Mouse (Mus musculus) hindbrain, embryonic 14.5 days (tissue): Measurements from ENCODE around the gene Gramd1c. TPM values are rescaled to one million over a fixed set of nuclear protein-coding genes. Genes with fewer than 3 reads are reported as not detected.

ENCODE experiments used
- ATAC-seq: fragments of 200-750 bp; cut with Nextera tagmentation; 2 replicates; pipeline ENCODE4 v1.8.0; 2017; ENCODE audit warnings: moderate number of reproducible peaks, mild to moderate bottlenecking, moderate TSS enrichment, moderate library complexity; ENCODE audit not compliant: low FRiP score
- DNase-seq: peaks from one replicate; pipeline ENCODE4 v3.0.0-alpha.2; 2015; ENCODE audit warnings: low spot score
- H3K27ac ChIP-seq: fragments of 300-500 bp; sonication (generic); 2 replicates; pipeline ENCODE4 v1.5.1; 2014; ENCODE audit warnings: mild to moderate bottlenecking, moderate library complexity
- H3K27me3 ChIP-seq: fragments of 300-500 bp; sonication (generic); 2 replicates; pipeline ENCODE4 v1.6.1; 2014; ENCODE audit warnings: mild to moderate bottlenecking, low read length, mixed read lengths; ENCODE audit not compliant: control insufficient read depth, insufficient read depth
- H3K36me3 ChIP-seq: fragments of 300-500 bp; sonication (generic); replicated peaks from 2 replicates; pipeline ENCODE4 v1.6.1; 2014; ENCODE audit not compliant: control insufficient read depth, insufficient read depth
- H3K4me1 ChIP-seq: fragments of 300-500 bp; sonication (generic); replicated peaks from 2 replicates; pipeline ENCODE4 v1.6.1; 2014; ENCODE audit warnings: antibody characterized with exemption, low read length, mixed read lengths; ENCODE audit not compliant: control insufficient read depth, insufficient read depth
- H3K4me2 ChIP-seq: fragments of 300-500 bp; sonication (generic); replicated peaks from 2 replicates; pipeline ENCODE4 v1.6.1; 2014; ENCODE audit warnings: mild to moderate bottlenecking, moderate library complexity
- H3K4me3 ChIP-seq: fragments of 300-500 bp; sonication (generic); replicated peaks from 2 replicates; pipeline ENCODE4 v1.5.1; 2014; ENCODE audit warnings: mild to moderate bottlenecking, low read length
- H3K9ac ChIP-seq: fragments of 300-500 bp; sonication (generic); 2 replicates; pipeline ENCODE4 v1.6.1; 2014
- H3K9me3 ChIP-seq: fragments of 300-500 bp; sonication (generic); 2 replicates; pipeline ENCODE4 v1.6.1; 2016; ENCODE audit warnings: low read length; ENCODE audit not compliant: control insufficient read depth
- WGBS: fragments of 180-500 bp; shearing (Covaris S2); extraction: QIAGEN DNeasy Blood & Tissue Kit; methylation state at CpG from one replicate; pipeline ENCODE4 v1.1.7; 2014; 5-methylcytosine and 5-hydroxymethylcytosine counted together
- polyA plus RNA-seq: library from polyadenylated mRNA; unstranded; fragments of >200 nt; fragmentation: Nextera tagmentation; extraction: Ambion mirVana; gene quantifications from 2 replicates; pipeline ENCODE4 v1.2.1, GENCODE M21; 2014

Gene Gramd1c
- polyA plus RNA-seq, 1 experiment from 2014 or later: 2.5 TPM

GRCm38 (mm10) chr16:43999541-43999940 lies 63.6 kb downstream of the Gramd1c start:
- Histone ChIP-seq H3K4me2 (no peak overlapping the region), H3K9me3 (no peaks in the 10 kb centered on the region), H3K27me3 (no peaks in the 10 kb centered on the region), H3K27ac (no peak overlapping the region), H3K4me1 (no peaks in the 10 kb centered on the region), H3K36me3 (no peaks in the 10 kb centered on the region), H3K9ac (no peak overlapping the region), H3K4me3 (no peak overlapping the region)
- ATAC-seq (no peak), DNase-seq (no peak)
- 84% methylated on average over 5 of the region's 5 CpGs for WGBS

GRCm38 (mm10) chr16:43999111-43999510 lies 64.0 kb downstream of the Gramd1c start:
- ATAC-seq: no peak
- Histone ChIP-seq H3K9ac (no peak overlapping the region), H3K9me3 (no peaks in the 10 kb centered on the region), H3K36me3 (no peaks in the 10 kb centered on the region), H3K4me2 (no peak overlapping the region), H3K27ac (no peak overlapping the region), H3K27me3 (no peaks in the 10 kb centered on the region), H3K4me1 (no peaks in the 10 kb centered on the region), H3K4me3 (no peak overlapping the region)
- 83% methylated on average over 8 of the region's 8 CpGs for WGBS
- no peak for DNase-seq

- H3K27me3 ChIP-seq: no peaks in the 10 kb centered on the region
- no peak overlapping the region for H3K9ac ChIP-seq
- no peak for ATAC-seq
- H3K4me2 ChIP-seq: no peak overlapping the region
- H3K4me3 ChIP-seq: no peak overlapping the region
- H3K4me1 ChIP-seq: no peaks in the 10 kb centered on the region
- H3K36me3 ChIP-seq: no peaks in the 10 kb centered on the region
- H3K27ac ChIP-seq: no peak overlapping the region
- H3K9me3 ChIP-seq: no peaks in the 10 kb centered on the region
- no peak for DNase-seq
- WGBS: 82% methylated on average over 3 of the region's 3 CpGs
Observed at GRCm38 (mm10) chr16:43994623-43995022, 68.5 kb downstream of the Gramd1c start.

- no peak overlapping the region for H3K4me2 ChIP-seq
- 95% methylated on average over 4 of the region's 4 CpGs for WGBS
- no peak for DNase-seq
- 0 out of 2 replicates have a peak, but pooled peaks cover 2% of the 10 kb centered on the region for H3K27me3 ChIP-seq
- no peaks in the 10 kb centered on the region for H3K36me3 ChIP-seq
- no peak overlapping the region for H3K27ac ChIP-seq
- ATAC-seq: no peak
- H3K9ac ChIP-seq: no peak overlapping the region
- H3K4me1 ChIP-seq: no peaks in the 10 kb centered on the region; the same call in 1 of the 2 replicates
- no peak overlapping the region for H3K4me3 ChIP-seq
- no peaks in the 10 kb centered on the region for H3K9me3 ChIP-seq
Observed at GRCm38 (mm10) chr16:43986299-43986698, 76.8 kb downstream of the Gramd1c start.

GRCm38 (mm10) chr16:43980110-43980609 lies 83.0 kb downstream of the Gramd1c start:
- Histone ChIP-seq H3K27ac (no peak overlapping the region), H3K9me3 (no peaks in the 10 kb centered on the region), H3K4me2 (peak overlapping the region; percentile 99), H3K9ac (peak overlapping the region; percentile 71), H3K36me3 (no peaks in the 10 kb centered on the region), H3K4me1 (peaks cover 5% of the 10 kb centered on the region), H3K4me3 (peak overlapping the region; percentile 83), H3K27me3 (peaks cover 20% of the 10 kb centered on the region)
- DNase-seq: no peak
- ATAC-seq: no peak; the same call in 1 of the 2 replicates
- 34% methylated on average over 9 of the region's 9 CpGs for WGBS

- DNase-seq: peak; percentile 32
- peak within 1 kb of the TSS; percentile 99 for H3K4me2 ChIP-seq
- no peaks in the 10 kb centered on the region for H3K36me3 ChIP-seq
- H3K27me3 ChIP-seq: peaks cover 20% of the 10 kb centered on the region
- H3K4me1 ChIP-seq: peaks cover 5% of the 10 kb centered on the region
- H3K9me3 ChIP-seq: no peaks in the 10 kb centered on the region
- WGBS: under 1% methylated on average over 103 of the region's 103 CpGs
- no peak within 1 kb of the TSS for H3K27ac ChIP-seq
- peak within 1 kb of the TSS; percentile 83 for H3K4me3 ChIP-seq
- peak within 1 kb of the TSS; percentile 71 for H3K9ac ChIP-seq
- ATAC-seq: peak; percentile 83
Observed at GRCm38 (mm10) chr16:43979328-43980109, 83.6 kb downstream of the Gramd1c start, which contains the start of gene Zdhhc23. Gene Zdhhc23 (minus strand): TSS chr16:43979791.

- 10% methylated on average over 7 of the region's 7 CpGs for WGBS
- Histone ChIP-seq H3K4me3 (peak overlapping the region; percentile 83), H3K9ac (peak overlapping the region; percentile 71), H3K4me2 (peak overlapping the region; percentile 99), H3K27ac (no peak overlapping the region), H3K27me3 (peaks cover 20% of the 10 kb centered on the region), H3K9me3 (no peaks in the 10 kb centered on the region), H3K4me1 (peaks cover 5% of the 10 kb centered on the region), H3K36me3 (no peaks in the 10 kb centered on the region)
- no peak for ATAC-seq
- DNase-seq: no peak
Observed at GRCm38 (mm10) chr16:43979010-43979327, 84.2 kb downstream of the Gramd1c start.

GRCm38 (mm10) chr16:43973606-43974220 lies 89.4 kb downstream of the Gramd1c start:
- whole genome bisulfite sequencing: 83% methylated on average over 22 of the region's 22 CpGs
- ATAC-seq: no peak
- no peak for DNase-seq
- peaks cover 8% of the 10 kb centered on the region; the same call in 1 of the 2 replicates for H3K27me3 ChIP-seq
- no peaks in the 10 kb centered on the region for H3K9me3 ChIP-seq
- no peaks in the 10 kb centered on the region for H3K4me1 ChIP-seq
- H3K4me2 ChIP-seq: no peak overlapping the region
- no peak overlapping the region for H3K27ac ChIP-seq
- H3K36me3 ChIP-seq: no peaks in the 10 kb centered on the region
- no peak overlapping the region for H3K4me3 ChIP-seq
- no peak overlapping the region for H3K9ac ChIP-seq

- no peak overlapping the region for H3K4me3 ChIP-seq
- H3K36me3 ChIP-seq: no peaks in the 10 kb centered on the region
- H3K27me3 ChIP-seq: peaks cover 8% of the 10 kb centered on the region; the same call in 1 of the 2 replicates
- H3K27ac ChIP-seq: no peak overlapping the region
- no peaks in the 10 kb centered on the region for H3K9me3 ChIP-seq
- no peaks in the 10 kb centered on the region for H3K4me1 ChIP-seq
- no peak overlapping the region for H3K9ac ChIP-seq
- whole genome bisulfite sequencing: 93% methylated on average over 11 of the region's 11 CpGs
- ATAC-seq: no peak
- DNase-seq: no peak
- no peak overlapping the region for H3K4me2 ChIP-seq
Observed at GRCm38 (mm10) chr16:43973147-43973546, 90.0 kb downstream of the Gramd1c start.
